Mouse (Mus musculus) intestine, postnatal 0 days (tissue): ENCODE measurements at regions not wholly inside any gene's neighbourhood (a gene's known extent, or its start where the extent isn't known, plus 50 kb on each side); places are given as distances from the start of the nearest gene placed in this dataset.
"Not testable (repeated sequence)": the region's sequence is repeated elsewhere in the genome, so short reads cannot be mapped to it uniquely, and the experiment has no call there.

Source experiments
- ATAC-seq: fragments of 200-750 bp; cut with Nextera tagmentation; 2 replicates; pipeline ENCODE4 v1.8.0; 2017; ENCODE audit warnings: mild to moderate bottlenecking, moderate TSS enrichment, moderate library complexity
- H3K27ac ChIP-seq: fragments of 300-500 bp; sonication (generic); 2 replicates; pipeline ENCODE4 v1.5.1; 2014; ENCODE audit warnings: mild to moderate bottlenecking, low read depth, low read length, moderate library complexity
- H3K27me3 ChIP-seq: fragments of 300-500 bp; sonication (generic); replicated peaks from 2 replicates; pipeline ENCODE4 v1.6.1; 2014; ENCODE audit warnings: low read length, mixed read lengths; ENCODE audit not compliant: control insufficient read depth, insufficient read depth
- H3K36me3 ChIP-seq: fragments of 300-500 bp; sonication (generic); 2 replicates; pipeline ENCODE4 v1.6.1; 2014; ENCODE audit warnings: mild to moderate bottlenecking, moderate library complexity; ENCODE audit not compliant: control insufficient read depth, insufficient read depth
- H3K4me1 ChIP-seq: fragments of 300-500 bp; sonication (generic); replicated peaks from 2 replicates; pipeline ENCODE4 v1.6.1; 2014; ENCODE audit warnings: antibody characterized with exemption, low read length, mixed read lengths; ENCODE audit not compliant: control insufficient read depth, insufficient read depth
- H3K4me2 ChIP-seq: fragments of 300-500 bp; sonication (generic); replicated peaks from 2 replicates; pipeline ENCODE4 v1.6.1; 2014; ENCODE audit warnings: low read depth, mild to moderate bottlenecking, moderate library complexity
- H3K4me3 ChIP-seq: fragments of 300-500 bp; sonication (generic); 2 replicates; pipeline ENCODE4 v1.5.1; 2014; ENCODE audit warnings: low read depth, low read length
- H3K9ac ChIP-seq: fragments of 300-500 bp; sonication (generic); 2 replicates; pipeline ENCODE4 v1.6.1; 2014; ENCODE audit warnings: mild to moderate bottlenecking, low read depth, low read length
- H3K9me3 ChIP-seq: fragments of 300-500 bp; sonication (generic); 2 replicates; pipeline ENCODE4 v1.6.1; 2016; ENCODE audit warnings: mixed run types; ENCODE audit not compliant: control insufficient read depth
- CTCF ChIP-seq: sonication (generic); IDR thresholded peaks from 2 replicates; pipeline ENCODE4 v1.5.1; 2016; ENCODE audit warnings: low read depth, mild to moderate bottlenecking, control low read depth, antibody characterized with exemption, moderate library complexity
- WGBS: fragments of 180-500 bp; shearing (Covaris S2); extraction: QIAGEN DNeasy Blood & Tissue Kit; methylation state at CpG from one replicate; pipeline ENCODE4 v1.1.7; 2014; 5-methylcytosine and 5-hydroxymethylcytosine counted together

GRCm38 (mm10) chr2:147979660-147980364 lies 67.0 kb downstream of the Foxa2 start:
- Histone ChIP-seq H3K9ac (no peak overlapping the region), H3K4me2 (no peak overlapping the region), H3K27me3 (no peaks in the 10 kb centered on the region), H3K9me3 (no peaks in the 10 kb centered on the region), H3K27ac (no peak overlapping the region), H3K4me1 (no peaks in the 10 kb centered on the region), H3K4me3 (no peak overlapping the region), H3K36me3 (no peaks in the 10 kb centered on the region)
- no peak for TF ChIP-seq CTCF
- ATAC-seq = no peak
- WGBS = 81% methylated on average over 4 of the region's 4 CpGs

GRCm38 (mm10) chr2:147979001-147979400 lies 67.8 kb downstream of the Foxa2 start:
- H3K4me3 ChIP-seq = no peak overlapping the region
- no peak overlapping the region for H3K9ac ChIP-seq
- ATAC-seq = no peak
- H3K4me2 ChIP-seq = no peak overlapping the region
- TF ChIP-seq CTCF = no peak
- H3K27me3 ChIP-seq = no peaks in the 10 kb centered on the region; the same call in 1 of the 2 replicates
- WGBS = 91% methylated on average over 1 of the region's 1 CpGs
- no peaks in the 10 kb centered on the region for H3K4me1 ChIP-seq
- no peaks in the 10 kb centered on the region for H3K9me3 ChIP-seq
- H3K27ac ChIP-seq = no peak overlapping the region
- H3K36me3 ChIP-seq = no peaks in the 10 kb centered on the region

- TF ChIP-seq CTCF = no peak
- no peaks in the 10 kb centered on the region for H3K4me1 ChIP-seq
- H3K4me3 ChIP-seq = no peak overlapping the region
- no peaks in the 10 kb centered on the region; the same call in 1 of the 2 replicates for H3K27me3 ChIP-seq
- WGBS = 45% methylated on average over 2 of the region's 2 CpGs
- peak; percentile 74 for ATAC-seq
- H3K27ac ChIP-seq = no peak overlapping the region
- no peaks in the 10 kb centered on the region for H3K36me3 ChIP-seq
- H3K9ac ChIP-seq = no peak overlapping the region
- H3K4me2 ChIP-seq = no peak overlapping the region
- no peaks in the 10 kb centered on the region for H3K9me3 ChIP-seq
These were observed 72.0 kb downstream of the Foxa2 start for GRCm38 (mm10) chr2:147974776-147975175.

GRCm38 (mm10) chr2:147968671-147969070 lies 78.1 kb downstream of the Foxa2 start:
- ATAC-seq = peak; percentile 92
- Histone ChIP-seq H3K27me3 (peaks cover 3% of the 10 kb centered on the region; the same call in 1 of the 2 replicates), H3K27ac (no peak overlapping the region), H3K4me3 (peak overlapping the region; percentile 7; the same call in 1 of the 2 replicates), H3K36me3 (no peaks in the 10 kb centered on the region), H3K4me2 (peak overlapping the region; percentile 54), H3K9me3 (no peaks in the 10 kb centered on the region), H3K4me1 (0 out of 2 replicates have a peak, but pooled peaks cover 3% of the 10 kb centered on the region), H3K9ac (no peak overlapping the region)
- WGBS = 23% methylated on average over 10 of the region's 10 CpGs
- TF ChIP-seq CTCF = no peak

- Histone ChIP-seq H3K4me2 (peak overlapping the region; percentile 54), H3K36me3 (no peaks in the 10 kb centered on the region), H3K27ac (no peak overlapping the region), H3K9me3 (no peaks in the 10 kb centered on the region), H3K27me3 (peaks cover 3% of the 10 kb centered on the region; the same call in 1 of the 2 replicates), H3K4me1 (0 out of 2 replicates have a peak, but pooled peaks cover 3% of the 10 kb centered on the region), H3K4me3 (peak overlapping the region; percentile 7; the same call in 1 of the 2 replicates), H3K9ac (no peak overlapping the region)
- WGBS = 34% methylated on average over 9 of the region's 9 CpGs
- TF ChIP-seq CTCF = no peak
- peak; percentile 51 for ATAC-seq
These were observed 78.8 kb downstream of the Foxa2 start for GRCm38 (mm10) chr2:147967829-147968529.

- H3K27me3 ChIP-seq, H3K4me3 ChIP-seq, H3K9ac ChIP-seq, H3K36me3 ChIP-seq, ATAC-seq, H3K9me3 ChIP-seq, H3K4me1 ChIP-seq, H3K27ac ChIP-seq, H3K4me2 ChIP-seq: not testable (repeated sequence)
- 91% methylated on average over 1 of the region's 1 CpGs for WGBS
These were observed 83.5 kb downstream of the Foxa2 start for GRCm38 (mm10) chr2:147963284-147963683.
